Mouse (Mus musculus) testis, adult 2 months (tissue): ENCODE measurements around the gene Tgfbr2.

Source experiments
- CTCF ChIP-seq: fragments of 200-500 bp; IDR thresholded peaks from 2 replicates; pipeline ENCODE4 v1.5.1; 2012; ENCODE audit warnings: low read depth, mild to moderate bottlenecking, inconsistent platforms, low read length, moderate library complexity; ENCODE audit not compliant: control insufficient read depth, insufficient read depth, insufficient replicate concordance
- POLR2A ChIP-seq: fragments of 200-500 bp; IDR thresholded peaks from 2 replicates; pipeline ENCODE4 v1.6.1; 2012; ENCODE audit warnings: low read depth, mild to moderate bottlenecking, inconsistent platforms, low read length, moderate library complexity; ENCODE audit not compliant: control insufficient read depth

DNA sequence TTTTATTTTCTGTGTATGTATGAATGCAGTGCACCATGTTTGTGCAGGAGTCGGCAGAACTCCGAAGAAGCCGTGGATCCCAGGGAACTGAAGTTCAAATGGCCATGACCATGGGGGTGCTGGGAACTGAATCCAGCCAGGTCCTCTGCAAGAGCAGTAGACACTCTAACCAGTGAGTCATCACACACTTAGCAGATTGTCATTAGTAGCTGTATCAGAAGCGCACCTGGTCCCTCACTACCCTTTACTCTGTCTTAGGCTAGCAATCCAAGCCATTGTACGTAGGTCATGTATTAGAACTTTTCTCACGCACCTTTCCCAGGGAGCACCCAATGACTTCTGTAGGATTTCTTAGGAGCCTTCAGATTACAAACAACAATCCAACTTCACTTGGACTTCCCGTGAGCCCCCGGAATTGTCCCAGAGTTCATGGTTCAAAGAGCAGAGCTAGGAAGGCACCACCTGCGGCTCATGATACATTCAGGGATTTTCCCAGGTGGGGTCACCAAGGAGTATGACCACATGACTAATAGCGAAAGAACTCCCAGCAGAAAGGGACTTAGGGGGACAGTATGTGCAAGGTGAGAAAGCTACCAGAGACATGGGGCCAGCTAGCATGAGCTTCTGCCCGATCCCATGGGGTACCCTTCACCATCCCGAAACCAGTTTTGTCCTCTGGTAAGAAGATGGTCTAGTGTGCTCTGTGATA, 17.8 kb upstream of the Tgfbr2 start:
- TF ChIP-seq POLR2A: no peak
- no peak for TF ChIP-seq CTCF
